Mouse (Mus musculus): ENCODE measurements around the gene Car15.

- TF ChIP-seq MAX (IDR thresholded peaks at IDR 0.05; ENCODE audit: low read depth) = no peak
- no peak for TF ChIP-seq POLR2A (IDR thresholded peaks at IDR 0.05; ENCODE audit: insufficient read length, low read depth)
- no peak for TF ChIP-seq E2F4 (IDR thresholded peaks at IDR 0.05; ENCODE audit: insufficient read depth)
- TF ChIP-seq TCF12 (IDR thresholded peaks at IDR 0.05; ENCODE audit: insufficient read depth, poor library complexity, severe bottlenecking) = no peak
- no peak for TF ChIP-seq POLR2AphosphoS2 (IDR thresholded peaks at IDR 0.05; ENCODE audit: insufficient read length, low read depth)
- TF ChIP-seq USF1 (IDR thresholded peaks at IDR 0.05; ENCODE audit: low read depth) = no peak
- TF ChIP-seq SRF (IDR thresholded peaks at IDR 0.05; ENCODE audit: control insufficient read depth, insufficient read length, low read depth) = no peak
- no peak for TF ChIP-seq MYOG (IDR thresholded peaks at IDR 0.05; ENCODE audit: control insufficient read depth in 1 of 3, insufficient read depth in 1 of 3, insufficient read length in 2 of 3, low read depth in 2 of 3)
- no peak for TF ChIP-seq REST (IDR thresholded peaks at IDR 0.05; ENCODE audit: insufficient read depth, insufficient read length)
- no peak for TF ChIP-seq MYOD1 (IDR thresholded peaks at IDR 0.05; ENCODE audit: control insufficient read depth in 1 of 3, insufficient read length in 2 of 3, low read depth in 2 of 3)
- TF ChIP-seq CEBPB (IDR thresholded peaks at IDR 0.05; ENCODE audit: insufficient read depth, poor library complexity, severe bottlenecking) = no peak
- TF ChIP-seq TCF3 (IDR thresholded peaks at IDR 0.05; ENCODE audit: insufficient read length, low read depth) = no peak
Observed at GRCm38 (mm10) chr16:17828229-17828628, 9.9 kb downstream of the Car15 start.

All from myocyte (in vitro differentiated cells).